ENCODE assay signal across 8 mouse cellular contexts in the genomic region with DNA sequence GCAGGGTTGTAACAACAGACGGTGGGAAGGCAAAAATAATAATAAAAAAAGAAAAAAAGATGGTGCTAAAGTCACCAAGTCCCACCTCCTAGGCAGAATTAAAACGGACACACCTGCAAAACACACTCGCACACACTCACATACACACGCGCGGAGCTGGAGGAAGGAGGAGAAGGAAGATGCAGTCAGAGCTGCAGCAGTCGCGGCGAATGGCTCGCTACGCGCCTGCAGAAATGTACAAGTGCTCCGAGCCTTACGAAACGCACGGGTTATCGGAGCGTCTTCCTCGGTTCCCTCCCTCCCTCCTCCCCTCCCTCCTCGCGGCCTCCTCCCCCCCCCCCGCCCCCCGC.
DNase-seq lines count a peak whose midpoint lies in the region; ATAC-seq lines count a peak whose summit lies in the region.

No protein-coding gene starts in this region.

- no peaks in the 10 kb centered on the region for H3K9me3 ChIP-seq in heart, embryonic 14.5 days (ENCODE audit: control insufficient read depth, low read length)
- no peaks in the 10 kb centered on the region for H3K9me3 ChIP-seq in forebrain, embryonic 10.5 days
- no peaks in the 10 kb centered on the region for H3K9me3 ChIP-seq in midbrain, embryonic 14.5 days (ENCODE audit: control insufficient read depth, low read length)

- peak overlapping the region; percentile 39 to 59 for H3K4me3 ChIP-seq in heart, embryonic 14.5 days (ENCODE audit: control insufficient read depth in 1 of 2, insufficient read depth in 1 of 2, low read depth in 1 of 2, low read length in 2 of 2)
- H3K4me3 ChIP-seq in forebrain, embryonic 10.5 days = peak overlapping the region; percentile 64
- peak overlapping the region; percentile 63 for H3K4me3 ChIP-seq in midbrain, embryonic 14.5 days (replicated peaks; ENCODE audit: low read depth, low read length)

- no peak for DNase-seq in heart, postnatal 25 days (ENCODE audit: low spot score)
- peak; percentile 22 for DNase-seq in adrenal gland, postnatal 14 days
- DNase-seq in forebrain, embryonic 10.5 days (ENCODE audit: extremely low spot score, low spot score) = peak; percentile 47
- DNase-seq in layer of hippocampus, postnatal 10 days (ENCODE audit: low spot score in 2 of 2) = peak; percentile 59 to 65
- peak; percentile 82 for DNase-seq in midbrain, embryonic 14.5 days
- DNase-seq in thymus, postnatal 36 days = peak; percentile 33 to 50
- DNase-seq in frontal cortex, postnatal 25 days (ENCODE audit: low spot score in 2 of 2) = no peak

- H3K36me3 ChIP-seq in heart, embryonic 14.5 days (ENCODE audit: control insufficient read depth, insufficient read depth, low read length) = no peaks in the 10 kb centered on the region
- no peaks in the 10 kb centered on the region for H3K36me3 ChIP-seq in forebrain, embryonic 10.5 days (replicated peaks)
- no peaks in the 10 kb centered on the region for H3K36me3 ChIP-seq in midbrain, embryonic 14.5 days (ENCODE audit: control insufficient read depth, insufficient read depth, low read length)

- intact Hi-C loops in heart, postnatal 25 days (cut with DNase I) = no loop called here

- H3K27me3 ChIP-seq in heart, embryonic 14.5 days (ENCODE audit: control insufficient read depth, insufficient read depth, low read length) = peaks cover 97% of the 10 kb centered on the region
- H3K27me3 ChIP-seq in forebrain, embryonic 10.5 days (ENCODE audit: poor library complexity, severe bottlenecking) = peaks cover 90% of the 10 kb centered on the region
- 0 out of 2 replicates have a peak, but pooled peaks cover 9% of the 10 kb centered on the region for H3K27me3 ChIP-seq in midbrain, embryonic 14.5 days (ENCODE audit: control insufficient read depth, insufficient read depth, low read length)

- no peak overlapping the region for H3K27ac ChIP-seq in heart, embryonic 14.5 days (replicated peaks in 1 of 2; ENCODE audit: control insufficient read depth in 1 of 2, insufficient read depth in 1 of 2, low read depth in 2 of 2, low read length in 2 of 2)
- peak overlapping the region; percentile 84 for H3K27ac ChIP-seq in forebrain, embryonic 10.5 days
- H3K27ac ChIP-seq in midbrain, embryonic 14.5 days (replicated peaks; ENCODE audit: low read depth, low read length) = peak overlapping the region; percentile 90

- H3K4me1 ChIP-seq in heart, embryonic 14.5 days (ENCODE audit: control insufficient read depth in 2 of 2, insufficient read depth in 2 of 2, low read length in 2 of 2) = peaks cover 0 to 15% of the 10 kb centered on the region in 2 experiments; a peak in 2 of 4 replicates
- peaks cover 41% of the 10 kb centered on the region for H3K4me1 ChIP-seq in forebrain, embryonic 10.5 days
- peaks cover 22% of the 10 kb centered on the region; the same call in 1 of the 2 replicates for H3K4me1 ChIP-seq in midbrain, embryonic 14.5 days (ENCODE audit: control insufficient read depth, insufficient read depth, low read length)

- no peak for ATAC-seq in heart, embryonic 14.5 days (ENCODE audit: insufficient number of reproducible peaks, insufficient read depth, low FRiP score, low read depth)
- ATAC-seq in midbrain, embryonic 14.5 days (ENCODE audit: low FRiP score, low TSS enrichment) = peak; percentile 66

- under 1% methylated on average over 17 of the region's 23 CpGs for WGBS in heart, embryonic 14.5 days
- 0% methylated on average over 19 of the region's 23 CpGs for WGBS in forebrain, embryonic 10.5 days
- under 1% methylated on average over 16 of the region's 23 CpGs for WGBS in midbrain, embryonic 14.5 days

- H3K4me2 ChIP-seq in heart, embryonic 14.5 days (ENCODE audit: low read length) = peak overlapping the region; percentile 94
- peak overlapping the region; percentile 78 for H3K4me2 ChIP-seq in midbrain, embryonic 14.5 days (ENCODE audit: low read length)

- H3K9ac ChIP-seq in heart, embryonic 14.5 days (ENCODE audit: low read length) = peak overlapping the region; percentile 34; the same call in 1 of the 2 replicates
- peak overlapping the region; percentile 80 for H3K9ac ChIP-seq in midbrain, embryonic 14.5 days (replicated peaks; ENCODE audit: low read length)

Comparison
In these comparisons a context has a peak if more than half of its experiments do, and no peak if none do; other contexts are left out.
1. H3K27ac ChIP-seq: peak in forebrain, embryonic 10.5 days (single experiment) and midbrain, embryonic 14.5 days (single experiment); none in heart, embryonic 14.5 days (0 of 2).
2. DNase-seq: peak in adrenal gland, postnatal 14 days (single experiment), forebrain, embryonic 10.5 days (single experiment), layer of hippocampus, postnatal 10 days (2 of 2), midbrain, embryonic 14.5 days (single experiment) and thymus, postnatal 36 days (2 of 2); none in heart, postnatal 25 days (single experiment) and frontal cortex, postnatal 25 days (0 of 2).
3. Peak in every context shown above with its lines, with median percentiles within 50 percentile points of each other: H3K4me3 ChIP-seq.